Mouse (Mus musculus): ENCODE results near the gene Inpp5a.

- TF ChIP-seq POLR2A (IDR thresholded peaks at IDR 0.05; ENCODE audit: low read depth, low read length) (no peak), CTCF (conservative IDR thresholded peaks at IDR 0.05; ENCODE audit: insufficient read depth, insufficient read length, low read depth, low read length) (no peak)
Measured at GRCm38 (mm10) chr7:139528309-139529076, 139.6 kb downstream of the Inpp5a start.
